Mouse (Mus musculus): ENCODE measurements at regions not wholly inside any gene's neighbourhood (a gene's known extent, or its start where the extent isn't known, plus 50 kb on each side); places are given as distances from the start of the nearest gene placed in this dataset.
"Not testable (repeated sequence)": the region's sequence is repeated elsewhere in the genome, so short reads cannot be mapped to it uniquely, and the experiment has no call there.

DNA sequence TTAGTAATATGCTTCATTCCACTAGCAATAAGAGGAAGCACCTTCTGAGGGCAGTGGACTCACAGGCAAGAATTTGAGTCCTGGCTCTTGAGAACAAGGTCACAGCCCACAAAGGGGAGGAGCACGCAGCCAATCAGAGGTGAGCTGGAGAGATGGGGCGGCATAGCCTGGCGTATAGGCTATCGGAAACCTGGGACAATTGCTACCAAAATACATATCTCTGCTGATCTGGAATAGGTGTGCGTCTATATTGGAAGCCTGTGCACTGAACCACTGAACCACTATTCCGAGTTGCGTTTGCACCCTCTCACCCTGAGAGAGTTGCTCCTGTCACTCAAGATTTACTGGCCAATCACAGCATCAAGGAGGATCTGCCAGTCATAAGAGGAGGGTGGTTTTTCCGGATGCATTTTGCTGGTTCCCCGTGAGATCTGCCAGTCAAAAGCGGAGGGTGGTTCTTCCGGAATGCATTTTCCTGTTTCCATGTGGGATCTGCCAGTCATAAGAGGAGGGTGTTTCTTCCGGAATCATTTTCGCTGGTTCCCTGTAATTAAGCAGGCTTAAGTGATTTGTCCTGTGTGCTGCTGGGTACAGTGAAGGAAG lies 80.1 kb upstream of the Riok2 start:
- peak overlapping the region; percentile 44 for H3K4me3 ChIP-seq (ENCODE audit: low read length)
- WGBS, result under 1% methylated on average over 13 of the region's 13 CpGs
- ATAC-seq, result peak; percentile 100
- H3K36me3 ChIP-seq (ENCODE audit: control insufficient read depth, insufficient read depth, low read length); H3K4me1 ChIP-seq (ENCODE audit: control insufficient read depth, insufficient read depth, low read depth, low read length); H3K27me3 ChIP-seq (replicated peaks; ENCODE audit: control insufficient read depth, insufficient read depth, low read length); H3K9me3 ChIP-seq (ENCODE audit: control insufficient read depth, low read length): not testable (repeated sequence)
- H3K9ac ChIP-seq (ENCODE audit: low read depth, low read length), result peak overlapping the region; percentile 50
- H3K27ac ChIP-seq (ENCODE audit: low read depth, low read length), result peak overlapping the region; percentile 44
- peak overlapping the region; percentile 49 for H3K4me2 ChIP-seq (ENCODE audit: low read length)

DNA sequence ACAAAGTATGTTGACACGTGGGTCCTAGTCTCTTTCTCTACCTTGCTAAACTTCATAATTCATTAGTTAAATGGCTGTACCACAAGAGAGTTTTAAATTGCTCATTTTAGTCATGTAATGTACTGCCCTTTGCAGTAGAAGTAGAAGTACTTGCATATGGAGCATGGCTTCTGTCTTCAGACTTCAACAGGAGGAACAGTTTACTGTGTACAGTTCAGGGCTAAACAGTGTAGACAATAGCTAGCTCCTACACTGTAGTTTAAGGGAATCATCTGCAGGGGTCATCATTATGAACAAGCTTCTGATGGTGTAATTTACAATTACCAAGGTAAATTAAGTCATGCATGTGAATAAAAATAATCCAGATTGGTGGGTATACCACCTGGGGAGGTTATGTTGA lies 79.1 kb upstream of the Riok2 start:
- H3K27ac ChIP-seq (ENCODE audit: low read depth, low read length); H3K9me3 ChIP-seq (ENCODE audit: control insufficient read depth, low read length); H3K4me1 ChIP-seq (ENCODE audit: control insufficient read depth, insufficient read depth, low read depth, low read length); H3K36me3 ChIP-seq (ENCODE audit: control insufficient read depth, insufficient read depth, low read length); H3K9ac ChIP-seq (ENCODE audit: low read depth, low read length); H3K27me3 ChIP-seq (replicated peaks; ENCODE audit: control insufficient read depth, insufficient read depth, low read length); ATAC-seq: not testable (repeated sequence)
- H3K4me3 ChIP-seq (ENCODE audit: low read length), result peak overlapping the region; percentile 44
- peak overlapping the region; percentile 49 for H3K4me2 ChIP-seq (ENCODE audit: low read length)
- 8% methylated on average over 1 of the region's 1 CpGs for WGBS

DNA sequence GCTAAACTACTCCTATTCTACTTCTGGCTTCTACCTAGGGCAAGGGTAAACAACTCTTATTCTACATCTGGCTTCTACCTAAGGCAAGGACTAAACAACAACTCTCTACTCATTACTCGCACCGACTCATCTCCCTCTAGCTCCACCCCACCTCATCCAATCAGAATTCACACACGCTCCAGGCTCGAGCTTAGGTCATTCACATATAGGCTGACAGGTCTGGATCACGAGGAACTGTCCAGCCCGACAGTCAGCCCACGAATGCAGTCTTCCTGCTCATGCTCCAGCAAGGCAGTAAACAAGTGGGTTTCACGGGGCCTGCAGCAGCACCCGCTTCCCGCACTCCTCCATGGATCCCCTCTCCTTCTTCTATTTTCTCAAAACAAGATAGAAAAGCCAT lies 70.6 kb upstream of the Riok2 start:
- not testable (repeated sequence) for H3K27ac ChIP-seq (ENCODE audit: low read depth, low read length); H3K36me3 ChIP-seq (ENCODE audit: control insufficient read depth, insufficient read depth, low read length); ATAC-seq; H3K4me3 ChIP-seq (ENCODE audit: low read length); H3K4me2 ChIP-seq (ENCODE audit: low read length); H3K4me1 ChIP-seq (ENCODE audit: control insufficient read depth, insufficient read depth, low read depth, low read length); H3K9ac ChIP-seq (ENCODE audit: low read depth, low read length); H3K27me3 ChIP-seq (replicated peaks; ENCODE audit: control insufficient read depth, insufficient read depth, low read length)
- peaks cover 23% of the 10 kb centered on the region for H3K9me3 ChIP-seq (ENCODE audit: control insufficient read depth, low read length)
- 95% methylated on average over 10 of the region's 10 CpGs for WGBS
